Mouse (Mus musculus) heart, adult 2 months (tissue): ENCODE measurements around the gene Edn2. TPM values are rescaled to one million over a fixed set of nuclear protein-coding genes. Genes with fewer than 3 reads are reported as not detected.

Source experiments
- DNase-seq, 2 experiments: peaks; one replicate each; pipeline ENCODE4 v3.0.0; 2021
- H3K27ac ChIP-seq: fragments of 200-600 bp; 2 replicates; pipeline ENCODE4 v1.8.1; 2022
- H3K27me3 ChIP-seq: fragments of 200-500 bp; 2 replicates; pipeline ENCODE4 v1.6.1; 2012; ENCODE audit warnings: mild to moderate bottlenecking, low read length, inconsistent platforms, mixed read lengths; ENCODE audit not compliant: control insufficient read depth, insufficient read depth
- H3K36me3 ChIP-seq: fragments of 200-500 bp; 2 replicates; pipeline ENCODE4 v1.6.1; 2012; ENCODE audit warnings: low read length, inconsistent platforms; ENCODE audit not compliant: control insufficient read depth, insufficient read depth
- H3K4me1 ChIP-seq: fragments of 200-500 bp; 2 replicates; pipeline ENCODE4 v1.6.1; 2011; ENCODE audit warnings: low read length; ENCODE audit not compliant: control insufficient read depth, insufficient read depth
- H3K4me3 ChIP-seq: fragments of 200-600 bp; 2 replicates; pipeline ENCODE4 v1.8.1; 2022
- H3K79me2 ChIP-seq: fragments of 200-500 bp; replicated peaks from 2 replicates; pipeline ENCODE4 v1.6.1; 2012; ENCODE audit warnings: mild to moderate bottlenecking, inconsistent platforms, low read length, moderate library complexity, mixed read lengths; ENCODE audit not compliant: control insufficient read depth, insufficient read depth
- H3K9ac ChIP-seq: fragments of 200-500 bp; 2 replicates; pipeline ENCODE4 v1.6.1; 2012; ENCODE audit warnings: low read depth, mild to moderate bottlenecking, control low read depth, inconsistent platforms, low read length, mixed read lengths
- CTCF ChIP-seq: fragments of 200-600 bp; IDR thresholded peaks from 2 replicates; pipeline ENCODE4 v1.8.1; 2022; ENCODE audit warnings: antibody characterized with exemption, mild to moderate bottlenecking, moderate library complexity
- EP300 ChIP-seq: fragments of 200-500 bp; IDR thresholded peaks from 2 replicates; pipeline ENCODE4 v1.6.1; 2011; ENCODE audit warnings: low read depth, low read length, control low read depth; ENCODE audit not compliant: insufficient read depth
- POLR2A ChIP-seq: fragments of 200-500 bp; IDR thresholded peaks from 2 replicates; pipeline ENCODE4 v1.6.1; 2011; ENCODE audit warnings: mild to moderate bottlenecking, low read depth, low read length, control low read depth; ENCODE audit not compliant: insufficient read depth
- WGBS: fragments of 180-500 bp; shearing (Covaris S2); methylation state at CpG from one replicate; pipeline ENCODE4 v1.1.7; 2018; 5-methylcytosine and 5-hydroxymethylcytosine counted together
- intact Hi-C: fragments of 180-260 bp; cut with DNase I; formaldehyde crosslinking; loops from one replicate; pipeline ENCODE4 v1.15.1; 2025
- polyA plus RNA-seq: library from polyadenylated mRNA; depleted of rRNA; stranded (reverse); fragments of >200 nt; gene quantifications from 2 replicates; pipeline ENCODE4 v1.2.3, GENCODE M21; 2012
- total RNA-seq, 2 experiments: library from RNA; stranded (reverse); gene quantifications; 2 replicates each; pipeline ENCODE4 v1.2.3; 2021

Gene Edn2
- total and polyA plus RNA-seq, 3 experiments, result 0.55 TPM; not detected in 2

GRCm38 (mm10) chr4:120141810-120142209 lies 19.2 kb upstream of the Edn2 start:
- TF ChIP-seq CTCF (no peak), EP300 (no peak), POLR2A (no peak)
- Histone ChIP-seq H3K4me1 (peaks cover 2% of the 10 kb centered on the region; the same call in 1 of the 2 replicates), H3K36me3 (no peaks in the 10 kb centered on the region), H3K9ac (no peak overlapping the region), H3K27me3 (no peaks in the 10 kb centered on the region), H3K79me2 (no peaks in the 10 kb centered on the region), H3K27ac (no peak overlapping the region), H3K4me3 (no peak overlapping the region)
- no peak for DNase-seq
- 17% methylated on average over 1 of the region's 1 CpGs for WGBS
- intact Hi-C loops, result no loop called here

- Histone ChIP-seq H3K27ac (no peak overlapping the region), H3K79me2 (no peaks in the 10 kb centered on the region), H3K27me3 (no peaks in the 10 kb centered on the region), H3K9ac (no peak overlapping the region), H3K4me3 (no peak overlapping the region), H3K4me1 (peaks cover 2% of the 10 kb centered on the region; the same call in 1 of the 2 replicates), H3K36me3 (no peaks in the 10 kb centered on the region)
- no peak for TF ChIP-seq EP300
- WGBS, result 74% methylated on average over 9 of the region's 9 CpGs
- intact Hi-C loops, result no loop called here
- no peak for DNase-seq
Measured at GRCm38 (mm10) chr4:120142905-120143304, 18.1 kb upstream of the Edn2 start.

DNA sequence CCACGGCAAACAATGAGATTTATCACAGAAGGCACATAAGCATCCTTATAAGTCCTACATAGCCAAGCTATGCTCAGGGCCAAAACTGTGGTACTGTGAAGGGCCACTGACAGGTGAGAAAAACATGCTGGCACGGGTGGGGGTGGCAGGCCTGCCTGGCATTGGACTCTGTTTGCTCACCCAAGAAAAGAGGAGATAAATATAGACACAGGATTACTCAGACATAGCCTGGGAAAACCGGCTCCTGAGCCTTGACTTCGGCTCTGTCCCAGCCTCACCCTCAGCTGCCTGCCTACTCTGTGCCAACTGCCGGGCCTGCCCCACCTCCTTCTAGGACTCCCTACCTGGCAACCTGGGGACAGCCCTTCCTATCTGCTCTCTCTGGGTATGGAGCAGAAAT lies 16.7 kb upstream of the Edn2 start:
- Histone ChIP-seq H3K27me3 (no peaks in the 10 kb centered on the region), H3K36me3 (no peaks in the 10 kb centered on the region), H3K79me2 (no peaks in the 10 kb centered on the region), H3K9ac (no peak overlapping the region), H3K4me3 (no peak overlapping the region), H3K27ac (no peak overlapping the region; the same call in 1 of the 2 replicates), H3K4me1 (peaks cover 4% of the 10 kb centered on the region; the same call in 1 of the 2 replicates)
- 56% methylated on average over 5 of the region's 5 CpGs for WGBS
- peak; percentile 55 to 75 for DNase-seq
- 0 out of 2 replicates have a peak, but pooled peaks have one; percentile 11 for TF ChIP-seq EP300
- no peak for TF ChIP-seq POLR2A
- no peak for TF ChIP-seq CTCF
- intact Hi-C loops, result no loop called here

GRCm38 (mm10) chr4:120145931-120146330 lies 15.1 kb upstream of the Edn2 start:
- intact Hi-C loops, result no loop called here
- no peak for TF ChIP-seq CTCF
- no peak for TF ChIP-seq POLR2A
- TF ChIP-seq EP300, result no peak
- no peak overlapping the region for H3K4me3 ChIP-seq
- DNase-seq, result no peak
- no peaks in the 10 kb centered on the region for H3K79me2 ChIP-seq
- no peak overlapping the region for H3K9ac ChIP-seq
- no peaks in the 10 kb centered on the region for H3K27me3 ChIP-seq
- peaks cover 4% of the 10 kb centered on the region; the same call in 1 of the 2 replicates for H3K4me1 ChIP-seq
- no peak overlapping the region for H3K27ac ChIP-seq
- no peaks in the 10 kb centered on the region for H3K36me3 ChIP-seq
- WGBS, result 67% methylated on average over 8 of the region's 8 CpGs

DNA sequence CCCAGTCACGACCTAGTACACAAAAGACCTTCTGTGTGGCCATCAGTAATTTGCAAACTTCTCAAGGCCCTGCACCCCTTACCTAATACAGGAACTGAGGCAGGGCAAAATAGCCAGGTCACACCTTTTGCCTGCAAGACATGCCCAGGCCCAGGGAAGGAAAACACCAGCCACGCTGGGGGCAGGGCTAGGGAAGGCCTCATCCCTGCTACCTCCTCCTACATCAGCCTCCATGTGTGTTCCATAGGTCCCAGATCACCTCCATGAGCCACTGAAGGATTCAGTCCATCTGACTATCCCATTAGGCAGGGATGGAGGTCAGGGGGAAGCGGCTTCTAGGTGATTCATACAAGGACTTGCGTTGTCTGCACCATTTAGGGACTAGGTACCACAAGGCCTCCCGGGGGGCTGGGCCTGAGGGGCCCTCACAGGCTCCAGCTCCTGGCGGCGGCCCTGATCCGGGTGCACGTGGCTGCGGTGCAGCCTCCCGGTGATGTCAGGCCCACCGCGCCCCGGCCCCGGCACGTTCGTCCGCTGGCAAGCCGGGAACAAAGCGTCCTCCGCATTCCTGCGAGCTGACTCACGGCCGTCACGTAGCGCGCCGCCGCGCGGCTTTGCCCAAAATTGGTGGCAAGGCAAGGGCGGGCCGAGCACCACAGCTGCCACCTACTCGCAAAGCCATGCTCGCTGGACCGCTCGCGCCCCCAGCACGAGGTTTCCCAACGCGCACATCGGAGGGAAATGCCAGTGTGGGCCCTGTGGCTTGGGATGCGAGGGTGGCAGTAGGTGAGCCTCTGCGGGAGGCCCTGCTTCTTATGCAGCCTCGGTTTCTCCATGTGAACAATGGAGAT lies 12.5 kb upstream of the Edn2 start:
- WGBS, result 7% methylated on average over 45 of the region's 45 CpGs
- intact Hi-C loops, result no loop called here
- TF ChIP-seq CTCF (no peak), EP300 (0 out of 2 replicates have a peak, but pooled peaks have one; percentile 32)
- Histone ChIP-seq H3K36me3 (no peaks in the 10 kb centered on the region), H3K79me2 (no peaks in the 10 kb centered on the region), H3K27me3 (no peaks in the 10 kb centered on the region), H3K4me1 (peaks cover 4% of the 10 kb centered on the region; the same call in 1 of the 2 replicates), H3K9ac (peak overlapping the region; percentile 43), H3K4me3 (peak overlapping the region; percentile 19; the same call in 1 of the 2 replicates), H3K27ac (peak overlapping the region; percentile 28; the same call in 1 of the 2 replicates)
- peak; percentile 82 to 87 for DNase-seq

DNA sequence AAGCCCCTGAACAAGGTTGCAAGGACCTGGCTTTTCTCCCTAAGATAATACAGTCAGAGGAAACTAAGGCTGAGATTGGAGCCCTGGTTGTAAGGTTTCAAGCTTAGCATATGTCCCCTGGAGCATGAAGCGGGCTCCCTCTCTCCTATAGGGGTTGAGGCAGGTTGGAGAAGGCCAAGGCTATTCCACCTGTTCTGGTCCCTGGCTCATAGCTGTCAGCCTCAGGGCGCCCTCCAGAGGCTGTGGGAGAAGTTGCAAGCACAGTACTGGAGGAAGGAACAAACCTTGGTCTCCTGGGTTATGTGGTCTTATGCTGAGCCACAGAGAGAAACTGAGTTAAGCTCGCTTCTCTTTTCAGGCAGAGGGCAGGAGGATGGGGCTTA lies 11.9 kb upstream of the Edn2 start:
- intact Hi-C loops, result no loop called here
- Histone ChIP-seq H3K4me1 (peaks cover 4% of the 10 kb centered on the region; the same call in 1 of the 2 replicates), H3K27ac (peak overlapping the region; percentile 28; the same call in 1 of the 2 replicates), H3K79me2 (no peaks in the 10 kb centered on the region), H3K4me3 (no peak overlapping the region), H3K9ac (no peak overlapping the region; the same call in 1 of the 2 replicates), H3K36me3 (no peaks in the 10 kb centered on the region), H3K27me3 (no peaks in the 10 kb centered on the region)
- WGBS, result 56% methylated on average over 3 of the region's 3 CpGs
- TF ChIP-seq CTCF (peak; percentile 41), EP300 (no peak)
- no peak for DNase-seq
